Mouse (Mus musculus) cerebellum, adult 2 months (tissue): Measurements from ENCODE around the gene Stk10.

ENCODE experiments used
- CTCF ChIP-seq: fragments of 200-500 bp; IDR thresholded peaks from 2 replicates; pipeline ENCODE4 v1.5.1; 2011; ENCODE audit warnings: low read depth, mild to moderate bottlenecking, control low read depth, low read length, moderate library complexity, borderline replicate concordance; ENCODE audit not compliant: insufficient read depth
- POLR2A ChIP-seq: fragments of 200-500 bp; IDR thresholded peaks from 2 replicates; pipeline ENCODE4 v1.6.1; 2011; ENCODE audit warnings: low read length, control low read depth, borderline replicate concordance; ENCODE audit not compliant: insufficient read depth

DNA sequence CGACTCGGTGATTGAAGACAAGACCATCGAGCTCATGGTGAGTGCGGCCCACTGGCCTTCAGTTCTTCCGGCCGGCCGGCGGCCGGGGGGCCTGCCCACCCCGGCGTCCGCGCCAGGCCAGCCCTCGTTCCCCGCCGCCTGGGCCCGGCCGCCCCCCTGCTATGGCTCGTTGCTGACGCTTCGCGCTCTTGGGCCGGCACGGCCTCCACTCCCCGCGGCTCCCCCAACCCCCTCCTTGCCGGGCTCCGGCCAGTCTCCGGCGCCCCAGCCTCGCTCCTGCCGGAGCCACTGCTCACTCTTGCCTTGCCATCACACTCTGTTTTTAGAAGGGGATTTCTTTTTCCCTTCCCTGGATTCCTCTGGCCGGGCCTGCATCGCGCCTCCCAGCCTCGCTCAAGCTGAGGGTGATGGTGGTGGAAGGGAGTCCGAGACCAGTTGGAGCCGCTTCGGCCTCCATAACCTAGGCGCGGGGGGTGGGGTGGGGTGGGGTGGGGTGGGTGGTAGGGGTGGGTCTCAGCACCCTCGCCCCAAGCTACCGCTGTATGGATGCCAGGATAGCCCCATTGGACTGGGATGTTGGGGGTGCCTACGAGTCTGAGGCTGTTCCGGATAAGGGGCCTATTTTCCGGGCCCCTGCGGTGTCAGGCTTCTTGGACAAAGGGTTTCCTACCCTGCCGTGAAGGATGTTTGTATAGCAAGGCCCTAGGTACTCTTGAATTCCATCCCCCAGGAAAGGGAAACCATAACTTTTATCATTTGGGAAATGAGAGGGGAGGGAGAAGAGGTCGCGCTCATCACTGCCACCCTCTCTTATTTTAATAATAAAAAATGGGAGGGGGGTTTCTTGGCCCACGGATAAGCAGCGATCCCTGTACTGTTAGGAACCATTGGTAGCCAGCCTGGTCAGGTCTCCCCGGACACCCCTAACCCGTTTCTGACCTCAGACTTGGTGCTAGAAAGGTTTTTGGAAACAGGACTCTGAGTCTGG is 110.1 kb downstream of the Stk10 start:
- no peak for TF ChIP-seq CTCF
- no peak for TF ChIP-seq POLR2A
